Mouse (Mus musculus): ENCODE data around the gene Tmem59l.

The Tmem59l gene

DNA sequence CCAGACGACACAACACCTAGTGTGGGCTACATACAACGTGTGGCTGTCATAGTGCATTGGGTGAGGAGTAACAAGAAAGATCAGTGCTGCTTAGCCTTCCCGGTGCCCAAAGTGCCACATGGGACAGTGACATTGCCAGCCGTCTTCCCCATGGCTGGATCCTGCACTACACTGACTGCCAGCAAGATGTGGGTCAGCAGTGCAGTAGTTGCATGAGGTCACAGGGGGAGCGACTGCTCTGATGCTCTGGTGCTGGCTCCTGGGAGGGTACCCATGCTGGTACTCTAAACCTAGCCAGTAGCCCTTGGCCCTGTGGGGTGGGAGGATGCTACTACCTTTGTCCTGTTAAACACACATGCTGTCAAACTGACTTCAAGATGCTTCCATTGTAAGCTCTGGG is 27.0 kb downstream of the Tmem59l start:
- no peak for DNase-seq (ENCODE audit: low spot score)

- DNase-seq (ENCODE audit: low spot score) = no peak
Measured at GRCm38 (mm10) chr8:70459636-70460035, 27.5 kb downstream of the Tmem59l start.

DNA sequence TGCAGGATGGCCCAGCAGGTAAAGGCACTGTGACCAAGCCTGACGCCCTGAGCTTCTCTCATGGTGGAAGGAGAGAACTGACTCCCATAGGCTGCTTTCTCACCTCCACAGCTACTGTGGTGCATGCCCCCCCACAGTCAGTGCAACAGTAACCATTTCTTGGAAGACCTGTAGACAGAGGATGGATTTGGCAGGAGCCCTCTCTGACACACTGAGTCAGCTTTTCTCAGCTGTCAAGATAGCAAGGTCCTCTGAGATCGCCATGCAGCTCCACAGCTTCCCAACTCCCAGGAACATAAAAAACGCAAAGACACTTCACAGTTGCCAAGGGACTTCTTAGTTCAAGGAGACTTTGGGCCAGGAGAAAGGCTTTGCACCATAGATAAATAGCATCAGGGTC is 28.7 kb downstream of the Tmem59l start:
- DNase-seq (ENCODE audit: low spot score) = no peak

DNA sequence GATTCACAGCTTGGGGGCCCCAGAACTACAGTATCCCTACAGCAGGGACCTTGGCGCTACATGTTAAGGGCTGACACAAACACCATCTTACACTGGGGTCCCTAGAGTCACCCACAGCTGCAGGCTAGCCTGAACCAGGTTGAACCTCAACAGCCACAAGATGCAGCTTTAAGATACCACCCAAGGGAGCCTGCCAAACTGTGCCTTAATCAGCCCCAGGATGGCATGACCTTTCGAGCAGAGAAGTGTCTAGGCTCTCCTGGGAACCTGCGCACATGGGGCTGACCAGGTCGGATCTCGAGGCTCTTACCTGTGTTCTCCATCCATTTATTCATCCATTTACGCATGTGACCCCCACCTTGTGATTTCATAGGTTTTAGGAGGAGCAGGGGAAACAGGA is 29.3 kb downstream of the Tmem59l start:
- DNase-seq (ENCODE audit: low spot score) = no peak

DNA sequence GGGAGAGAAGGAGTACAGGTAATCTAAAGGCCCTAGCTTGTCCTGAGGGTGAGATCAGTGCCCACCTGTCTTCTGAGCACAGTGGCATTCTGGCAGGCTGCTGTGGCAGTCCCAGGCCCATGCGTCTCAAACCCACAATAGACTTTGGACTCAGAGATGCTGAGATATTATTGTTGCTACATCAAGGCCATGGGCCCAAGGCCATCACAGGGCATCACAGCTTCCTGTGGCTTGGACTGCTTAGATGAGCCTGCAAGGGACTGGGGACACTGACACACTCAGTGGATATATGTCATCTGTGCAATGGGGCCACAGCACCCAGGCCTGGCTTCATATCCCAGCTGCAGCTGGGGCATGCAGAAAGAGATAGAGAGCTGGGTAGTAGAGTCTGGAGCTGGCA is 30.2 kb downstream of the Tmem59l start:
- DNase-seq (ENCODE audit: low spot score) = no peak

DNA sequence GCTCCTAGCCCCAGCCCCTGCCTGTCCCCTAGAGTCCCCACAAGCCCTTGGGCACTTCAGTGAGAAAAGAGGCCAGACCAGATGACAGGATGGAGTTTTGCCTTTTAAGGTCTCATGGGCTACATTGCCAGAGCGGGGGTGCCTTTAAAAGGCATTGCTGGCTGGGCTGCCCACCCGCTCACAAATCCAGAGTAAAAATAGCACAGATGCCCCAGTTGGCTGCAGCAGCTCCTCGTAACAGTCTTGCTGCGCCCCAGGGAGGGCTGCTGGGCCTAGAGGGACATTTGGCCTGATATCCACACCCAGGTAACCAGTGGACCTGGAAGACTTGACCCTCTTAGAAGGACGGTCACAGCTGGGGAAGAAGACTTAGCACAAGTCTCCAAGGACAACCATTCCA is 33.3 kb downstream of the Tmem59l start:
- DNase-seq (ENCODE audit: low spot score) = no peak

DNA sequence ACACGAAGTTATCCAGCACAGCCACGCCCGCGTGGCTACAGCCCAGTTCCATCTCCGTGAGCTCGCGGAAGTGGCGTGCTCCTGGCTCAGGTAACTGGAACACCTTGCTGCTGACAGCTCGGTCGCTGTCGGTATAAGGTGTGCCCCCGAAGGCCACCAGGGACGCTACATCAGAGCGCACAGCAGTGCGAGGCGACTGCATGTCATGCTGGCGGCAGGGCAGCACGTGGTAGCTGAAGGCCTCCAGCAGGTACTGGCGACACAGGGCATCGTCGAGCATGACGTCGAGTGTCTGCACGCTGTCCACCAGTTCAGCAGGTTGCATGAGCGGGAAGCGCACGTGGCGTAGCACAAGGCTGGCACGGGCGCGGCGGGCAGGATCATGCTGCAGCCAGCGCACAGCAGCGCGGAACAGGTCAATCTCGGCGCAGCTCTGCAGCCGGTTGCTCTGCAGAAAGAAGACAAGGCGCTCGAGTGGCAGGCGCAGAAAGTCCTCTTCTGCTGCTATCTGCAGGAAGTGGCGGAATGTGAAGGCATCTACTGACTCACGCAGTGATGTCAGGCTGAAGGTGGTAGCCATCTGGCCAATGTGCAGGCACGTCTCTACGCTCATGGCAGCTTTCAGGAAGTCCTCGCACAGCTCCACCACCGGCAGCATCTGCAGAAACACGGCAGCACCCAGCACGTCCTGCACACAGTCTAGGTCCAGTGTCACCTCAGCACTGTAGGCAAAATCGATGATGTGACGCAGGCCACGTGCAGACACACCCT is 34.8 kb downstream of the Tmem59l start:
- no peak for DNase-seq (ENCODE audit: low spot score)

DNA sequence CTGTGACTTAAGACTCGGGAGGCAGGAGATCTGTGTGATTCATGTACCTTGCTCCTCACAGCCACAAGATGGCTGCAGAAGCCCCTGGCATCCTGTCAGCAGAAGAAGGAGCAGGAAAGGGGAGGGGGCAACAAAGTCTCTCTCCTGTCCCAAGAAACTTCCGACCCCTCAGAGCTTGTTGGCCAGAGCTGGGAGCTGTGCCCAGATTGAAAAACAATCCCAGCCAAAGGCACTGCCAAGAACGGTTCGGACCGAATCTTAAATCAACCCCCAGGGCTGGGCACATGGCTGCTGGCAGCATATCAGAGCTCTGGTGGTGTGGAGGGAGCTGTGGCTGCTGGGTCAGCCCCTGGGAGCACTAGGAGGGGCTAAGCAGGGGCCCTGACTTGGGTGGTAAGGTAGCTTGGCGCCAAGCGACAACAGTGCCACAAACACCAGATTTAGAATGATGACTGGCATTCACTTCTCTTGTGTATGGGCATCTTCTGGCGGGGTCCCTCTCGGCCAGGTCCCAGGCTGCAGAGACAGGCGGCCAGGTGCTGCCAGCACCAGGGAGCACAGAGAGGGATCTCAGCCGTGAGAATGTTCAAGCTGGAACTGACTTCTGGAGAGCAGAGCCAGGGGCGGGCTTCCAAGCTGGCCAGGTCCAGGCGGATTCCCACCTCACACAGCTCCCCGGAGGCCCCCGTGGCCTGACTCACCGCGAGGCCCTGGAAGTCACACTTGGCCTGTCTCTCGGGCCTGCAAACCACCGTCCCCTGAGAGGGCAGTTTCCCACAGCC is 39.3 kb downstream of the Tmem59l start:
- no peak for DNase-seq (ENCODE audit: low spot score)

DNA sequence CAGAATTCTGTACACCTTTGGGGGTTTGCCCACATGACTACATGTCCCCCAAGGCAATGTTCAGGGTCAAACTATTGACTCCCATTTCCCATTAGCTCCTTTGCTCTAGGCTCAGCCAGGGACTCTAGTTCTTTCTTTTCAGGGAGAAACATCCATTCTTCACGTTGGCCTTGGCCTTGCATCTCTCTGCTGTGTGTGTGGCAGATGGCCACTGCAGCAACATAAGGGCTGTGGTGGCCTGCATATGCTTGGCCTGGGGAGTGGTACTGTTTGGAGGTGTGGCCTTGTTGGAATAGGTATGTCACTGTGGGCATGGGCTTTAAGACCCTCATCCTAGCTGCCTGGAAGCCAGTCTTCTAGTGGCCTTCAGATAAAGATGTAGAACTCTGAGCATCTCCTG is 41.2 kb downstream of the Tmem59l start:
- no peak for DNase-seq (ENCODE audit: low spot score)

DNA sequence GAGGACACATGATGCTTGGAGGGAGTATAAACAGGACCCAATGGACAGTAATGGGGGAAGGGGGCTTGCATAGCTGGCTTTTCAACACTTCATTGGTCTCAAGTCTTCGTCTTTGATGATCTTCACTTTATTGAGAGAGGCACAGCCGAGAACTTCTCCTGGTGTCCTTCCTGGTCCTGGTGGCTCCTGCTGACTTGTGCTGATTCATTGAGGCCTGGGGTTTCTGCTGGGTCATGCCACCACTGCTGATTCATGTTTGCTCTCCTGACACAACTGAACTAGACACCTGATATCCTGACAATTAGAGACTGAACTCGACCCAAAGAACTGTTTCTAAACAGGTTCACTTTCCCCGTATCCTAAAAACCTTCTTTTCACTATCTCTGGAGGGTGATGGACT is 43.8 kb downstream of the Tmem59l start:
- peak; percentile 73 for DNase-seq (ENCODE audit: low spot score)

DNA sequence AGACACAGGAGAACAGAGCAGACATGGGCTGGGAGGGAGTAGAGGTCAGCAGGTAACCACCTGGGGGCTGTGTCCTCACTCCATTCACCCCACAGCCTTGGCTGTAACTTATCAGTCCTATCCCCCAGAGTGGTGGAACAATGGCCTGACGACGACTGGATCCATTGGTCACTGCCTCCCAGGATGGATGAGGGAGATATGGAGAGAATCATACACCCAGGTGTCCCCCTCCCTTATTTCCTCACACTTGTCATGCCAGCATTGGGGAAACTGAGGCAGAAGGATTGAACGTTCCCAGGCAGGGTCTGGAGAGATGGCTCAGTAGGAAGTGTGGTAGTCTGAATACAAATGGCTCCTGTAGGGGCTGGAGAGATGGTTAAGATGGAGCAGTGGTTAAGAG is 45.6 kb downstream of the Tmem59l start:
- no peak for DNase-seq (ENCODE audit: low spot score)

DNA sequence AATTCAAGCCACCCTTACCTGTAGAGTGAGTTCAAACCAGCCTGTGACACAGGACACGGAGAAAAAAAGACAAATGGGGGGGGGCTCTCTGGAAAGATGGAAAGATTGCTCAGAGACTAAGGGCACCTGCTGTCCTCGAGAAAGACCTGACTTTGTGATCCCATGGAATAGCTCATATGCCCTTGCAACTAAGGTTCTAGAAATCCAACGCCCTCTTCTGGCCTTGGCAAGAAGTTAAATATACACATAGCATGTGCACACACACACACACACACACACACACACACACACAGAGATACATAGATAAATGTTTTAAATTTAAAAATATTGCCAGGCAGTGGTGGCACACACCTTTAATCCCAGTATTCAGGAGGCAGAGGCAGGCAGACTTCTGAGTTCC is 46.9 kb downstream of the Tmem59l start:
- DNase-seq (ENCODE audit: low spot score) = no peak

GRCm38 (mm10) chr8:70439848-70440179 is 47.3 kb downstream of the Tmem59l start:
- no peak for DNase-seq (ENCODE audit: low spot score)

DNA sequence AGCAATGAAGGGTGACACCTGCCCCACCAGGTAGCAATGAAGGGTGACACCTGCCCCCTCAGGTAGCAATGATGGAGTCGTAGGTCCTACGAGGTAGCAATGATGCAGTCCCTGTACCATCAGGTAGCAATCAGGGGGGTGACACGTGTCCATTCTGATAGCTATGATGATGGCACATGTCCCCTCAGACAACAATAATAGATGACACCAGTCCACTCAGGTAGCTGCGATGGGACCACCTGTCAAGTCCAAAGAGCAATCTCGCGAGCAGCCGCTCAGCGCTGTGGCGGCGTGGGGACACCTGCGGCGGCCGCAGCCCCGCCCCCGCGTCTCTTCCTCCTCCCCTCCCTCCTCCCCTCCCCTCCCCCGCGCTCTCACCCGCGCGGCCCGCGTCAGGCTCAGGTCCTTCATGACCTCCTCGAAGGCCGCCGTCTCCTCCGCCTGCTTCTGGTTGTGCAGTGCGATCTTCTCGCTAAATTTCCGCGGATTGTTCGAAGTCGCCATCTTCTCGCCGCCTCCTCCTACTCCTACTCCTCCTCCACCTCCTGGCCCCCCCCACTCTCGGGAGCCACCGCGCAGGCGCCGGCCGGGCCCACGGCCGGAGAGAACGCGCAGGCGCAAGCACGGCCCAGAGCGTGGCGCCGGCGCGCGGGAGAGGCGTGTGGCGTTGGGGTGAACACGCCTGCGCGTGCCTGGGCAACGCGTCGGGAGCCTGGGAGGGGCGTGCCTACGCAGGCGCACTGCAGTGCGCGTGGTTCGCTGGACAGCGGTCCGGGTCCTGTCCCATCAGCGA is 47.9 kb downstream of the Tmem59l start, which contains the start of gene Crtc1:
Crtc1 (minus strand) TSS at position 525 of the 793 bp plus-strand sequence.
- peak; percentile 93 for DNase-seq (ENCODE audit: low spot score)

- no peak for DNase-seq (ENCODE audit: low spot score)
Measured at GRCm38 (mm10) chr8:70438423-70438822, 48.7 kb downstream of the Tmem59l start.

DNA sequence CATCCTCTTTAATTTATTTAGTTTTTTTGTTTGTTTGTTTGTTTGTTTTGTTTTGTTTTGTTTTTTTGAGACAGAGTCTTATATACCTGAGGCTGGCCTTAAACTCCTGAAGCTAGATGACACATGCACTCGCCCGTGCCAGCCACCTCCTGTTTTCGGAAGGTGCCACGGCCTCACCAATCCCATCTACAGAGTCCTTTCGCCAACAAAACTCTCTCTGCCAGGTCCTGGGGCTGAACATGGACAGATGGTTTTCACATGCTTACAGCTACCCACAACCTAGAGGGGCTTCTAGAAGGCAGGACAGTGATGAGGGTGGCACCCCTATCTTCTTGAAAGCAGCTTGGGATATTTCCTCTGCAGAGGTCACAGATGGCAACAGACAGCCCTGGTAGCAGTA is 52.0 kb downstream of the Tmem59l start:
- no peak for DNase-seq (ENCODE audit: low spot score)

Data from spleen, adult 12 weeks (tissue).